Mouse (Mus musculus) brain, embryonic 18.5 days (tissue): ENCODE measurements around the gene Odf3b.

Experiments used
- DNase-seq: peaks from one replicate; pipeline ENCODE4 v3.0.0-alpha.2; 2012; ENCODE audit warnings: low read depth, low spot score

Odf3b gene

GRCm38 (mm10) chr15:89374801-89375534 lies 4.1 kb downstream of the Odf3b start:
- DNase-seq = no peak

- no peak for DNase-seq
Measured at GRCm38 (mm10) chr15:89374340-89374739, 4.7 kb downstream of the Odf3b start.

GRCm38 (mm10) chr15:89373762-89374248 lies 5.3 kb downstream of the Odf3b start, which contains the start of gene Sco2:
Gene Sco2, minus strand, starts transcription at chr15:89373846.
- DNase-seq = peak; percentile 73

- peak; percentile 50 for DNase-seq
Measured at GRCm38 (mm10) chr15:89373027-89373761, 5.9 kb downstream of the Odf3b start.

- no peak for DNase-seq
Measured at GRCm38 (mm10) chr15:89372536-89372935, 6.5 kb downstream of the Odf3b start.

- DNase-seq = no peak
Measured at GRCm38 (mm10) chr15:89372068-89372467, 7.0 kb downstream of the Odf3b start.

- no peak for DNase-seq
Measured at GRCm38 (mm10) chr15:89365141-89365551, 13.9 kb downstream of the Odf3b start.

- DNase-seq = no peak
Measured at GRCm38 (mm10) chr15:89363051-89363450, 16.0 kb downstream of the Odf3b start.

GRCm38 (mm10) chr15:89358784-89359183 lies 20.3 kb downstream of the Odf3b start:
- no peak for DNase-seq

- DNase-seq = peak; percentile 59
Measured at GRCm38 (mm10) chr15:89356372-89356771, 22.7 kb downstream of the Odf3b start.

GRCm38 (mm10) chr15:89355241-89356187 lies 23.6 kb downstream of the Odf3b start, which contains the start of the genes Lmf2 and Ncaph2:
Gene Lmf2, minus strand, starts transcription at chr15:89355659.
Gene Ncaph2, plus strand, starts transcription at chr15:89355719.
- DNase-seq = peak; percentile 90

GRCm38 (mm10) chr15:89354455-89354854 lies 24.6 kb downstream of the Odf3b start:
- DNase-seq = no peak

GRCm38 (mm10) chr15:89353837-89354236 lies 25.2 kb downstream of the Odf3b start:
- no peak for DNase-seq

- DNase-seq = no peak
Measured at GRCm38 (mm10) chr15:89352795-89353194, 26.3 kb downstream of the Odf3b start.

- DNase-seq = no peak
Measured at GRCm38 (mm10) chr15:89352054-89352453, 27.0 kb downstream of the Odf3b start.

- no peak for DNase-seq
Measured at GRCm38 (mm10) chr15:89351302-89351701, 27.8 kb downstream of the Odf3b start.

GRCm38 (mm10) chr15:89350447-89350846 lies 28.6 kb downstream of the Odf3b start:
- DNase-seq = no peak

GRCm38 (mm10) chr15:89343325-89343724 lies 35.8 kb downstream of the Odf3b start:
- no peak for DNase-seq

GRCm38 (mm10) chr15:89341678-89342077 lies 37.4 kb downstream of the Odf3b start:
- DNase-seq = no peak

- no peak for DNase-seq
Measured at GRCm38 (mm10) chr15:89340136-89340535, 38.9 kb downstream of the Odf3b start.

- no peak for DNase-seq
Measured at GRCm38 (mm10) chr15:89339696-89340095, 39.4 kb downstream of the Odf3b start.
